Mouse (Mus musculus): Measurements from ENCODE around the gene M6pr.

DNA sequence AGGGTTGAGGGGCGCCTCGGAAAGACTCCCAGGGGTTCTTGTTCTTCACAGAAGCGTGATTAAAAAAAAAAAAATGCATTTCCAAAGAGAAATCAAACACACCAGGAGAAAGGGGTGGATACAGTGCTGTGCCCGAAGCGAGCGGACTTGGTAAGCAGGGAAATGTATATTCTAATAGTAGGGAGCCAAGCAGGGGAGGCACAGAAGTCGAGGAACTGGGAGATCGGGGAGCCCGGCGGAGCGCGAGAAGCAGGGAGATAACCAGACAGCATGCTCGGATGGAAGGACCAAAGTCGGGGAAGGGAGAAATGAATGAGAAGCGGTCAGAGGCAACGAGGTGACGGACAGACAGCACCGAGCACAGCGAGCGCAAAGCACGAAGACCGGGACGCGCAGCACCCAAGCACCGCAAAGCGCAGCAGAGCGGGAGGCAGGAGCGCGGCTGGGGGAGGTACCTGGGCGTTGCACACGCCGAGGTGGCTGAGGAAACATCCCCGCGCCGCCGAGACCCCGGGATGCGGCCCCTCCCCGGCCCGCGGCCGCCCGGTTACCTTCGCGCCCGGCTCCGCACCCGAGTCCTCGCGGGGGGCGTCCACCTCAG lies 30.6 kb downstream of the M6pr start:
- no peak for TF ChIP-seq CTCF (IDR thresholded peaks at IDR 0.05; ENCODE audit: low read depth, low read length)
- TF ChIP-seq GATA2 (IDR thresholded peaks at IDR 0.05; ENCODE audit: borderline replicate concordance, low read depth, low read length), result no peak
- no peak for TF ChIP-seq GATA1 (IDR thresholded peaks at IDR 0.05; ENCODE audit: borderline replicate concordance, low read length)
- no peak for TF ChIP-seq POLR2AphosphoS5 (IDR thresholded peaks at IDR 0.05; ENCODE audit: insufficient replicate concordance, low read depth, low read length)
- no peak for TF ChIP-seq TAL1 (conservative IDR thresholded peaks at IDR 0.05; ENCODE audit: low read depth, low read length)

Measured in G1E (cell line).